In the genomic region with DNA sequence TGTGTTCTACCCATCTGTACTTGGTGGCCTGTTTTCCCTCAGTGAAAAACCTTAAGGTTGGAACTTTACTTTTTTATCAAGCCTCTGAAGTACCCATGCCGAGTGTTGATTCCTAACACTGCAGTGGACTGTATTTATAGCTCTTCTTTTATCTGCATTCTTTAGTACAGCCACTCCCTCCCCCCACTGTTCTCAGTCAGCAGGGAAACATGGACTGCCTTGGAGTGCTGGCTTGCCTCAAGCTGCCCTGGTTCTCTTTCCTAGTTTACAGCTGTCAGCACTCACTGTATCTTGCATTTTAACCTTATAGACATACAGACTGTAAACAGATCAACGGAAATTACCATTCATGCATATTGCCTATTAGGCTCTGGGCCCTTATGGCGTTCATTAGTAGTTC, we compare ENCODE assay signal across 13 mouse cellular contexts. TPM values are rescaled to one million over a fixed set of nuclear protein-coding genes. Genes with fewer than 3 reads are reported as not detected.
DNase-seq lines count a peak whose midpoint lies in the region; ATAC-seq lines count a peak whose summit lies in the region.
"Had no signal": no experiment of that assay in that cellular context is flagged by ENCODE, and none has a peak within 500 bp of the region (broad histone marks: within the 10 kb centered on the region; RNA-seq: fewer than 3 reads in every experiment).

No protein-coding gene starts in this region.

- H3K9me3 ChIP-seq in hindbrain, embryonic 10.5 days, result no peaks in the 10 kb centered on the region
- no peaks in the 10 kb centered on the region for H3K9me3 ChIP-seq in hindbrain, embryonic 12.5 days (replicated peaks)
- H3K9me3 ChIP-seq in intestine, embryonic 16.5 days (ENCODE audit: control insufficient read depth, low read length), result no peaks in the 10 kb centered on the region
- H3K9me3 ChIP-seq: embryonic facial prominence, embryonic 15.5 days had no signal

- no peak overlapping the region for H3K4me3 ChIP-seq in hindbrain, embryonic 10.5 days
- H3K4me3 ChIP-seq in hindbrain, embryonic 12.5 days, result no peak overlapping the region
- H3K4me3 ChIP-seq in intestine, embryonic 16.5 days (ENCODE audit: low read length), result no peak overlapping the region
- H3K4me3 ChIP-seq: embryonic facial prominence, embryonic 15.5 days had no signal

- H3K4me1 ChIP-seq in hindbrain, embryonic 10.5 days (replicated peaks), result peaks cover 63% of the 10 kb centered on the region
- peaks cover 25% of the 10 kb centered on the region for H3K4me1 ChIP-seq in hindbrain, embryonic 12.5 days
- H3K4me1 ChIP-seq in intestine, embryonic 16.5 days (ENCODE audit: control insufficient read depth, insufficient read depth, low read length), result peaks cover 17% of the 10 kb centered on the region

- WGBS in hindbrain, embryonic 10.5 days, result 51% methylated on average over 3 of the region's 3 CpGs
- WGBS in hindbrain, embryonic 12.5 days, result 45% methylated on average over 3 of the region's 3 CpGs
- WGBS in intestine, embryonic 16.5 days, result 28% methylated on average over 3 of the region's 3 CpGs

- H3K27me3 ChIP-seq in hindbrain, embryonic 10.5 days (ENCODE audit: insufficient read depth, poor library complexity, severe bottlenecking), result no peaks in the 10 kb centered on the region
- H3K27me3 ChIP-seq in hindbrain, embryonic 12.5 days, result no peaks in the 10 kb centered on the region
- H3K27me3 ChIP-seq in intestine, embryonic 16.5 days (replicated peaks; ENCODE audit: control insufficient read depth, insufficient read depth, low read length), result no peaks in the 10 kb centered on the region
- H3K27me3 ChIP-seq: CH12.LX; embryonic facial prominence, embryonic 15.5 days had no signal

- no peak overlapping the region for H3K9ac ChIP-seq in hindbrain, embryonic 12.5 days
- H3K9ac ChIP-seq in intestine, embryonic 16.5 days (ENCODE audit: low read depth, low read length), result no peak overlapping the region
- H3K9ac ChIP-seq: embryonic facial prominence, embryonic 15.5 days; hindbrain, embryonic 14.5 days had no signal

- intact Hi-C loops in gastrocnemius, postnatal 36 days (cut with DNase I), result no loop called here

- H3K36me3 ChIP-seq in hindbrain, embryonic 10.5 days, result no peaks in the 10 kb centered on the region
- no peaks in the 10 kb centered on the region for H3K36me3 ChIP-seq in hindbrain, embryonic 12.5 days
- no peaks in the 10 kb centered on the region for H3K36me3 ChIP-seq in intestine, embryonic 16.5 days (ENCODE audit: control insufficient read depth, insufficient read depth, low read length)
- H3K36me3 ChIP-seq: embryonic facial prominence, embryonic 15.5 days had no signal

- H3K4me2 ChIP-seq in hindbrain, embryonic 12.5 days (replicated peaks), result no peak overlapping the region
- no peak overlapping the region for H3K4me2 ChIP-seq in intestine, embryonic 16.5 days (ENCODE audit: low read depth, low read length)
- H3K4me2 ChIP-seq: embryonic facial prominence, embryonic 15.5 days; hindbrain, embryonic 14.5 days had no signal

- no peak for DNase-seq in hindbrain, embryonic 10.5 days (ENCODE audit: low spot score)
- peak; percentile 44 for DNase-seq in urinary bladder, postnatal 14 days (ENCODE audit: low spot score)
- no peak for DNase-seq in urinary bladder, adult 2 months (ENCODE audit: low spot score)
- no peak for DNase-seq in gastrocnemius, postnatal 36 days
- DNase-seq in Muller cell, postnatal 12 days (ENCODE audit: inconsistent ontology term), result no peak
- no peak for DNase-seq in cerebellum, postnatal 14 days
- DNase-seq: left cerebral cortex, postnatal 4 days; spleen, adult 18-20 months had no signal

- ATAC-seq in hindbrain, embryonic 12.5 days (ENCODE audit: low FRiP score), result no peak
- peak; percentile 83 for ATAC-seq in intestine, embryonic 16.5 days

- 0 out of 2 replicates have a peak overlapping the region, but pooled peaks have one; percentile 40 for H3K27ac ChIP-seq in hindbrain, embryonic 10.5 days
- H3K27ac ChIP-seq in hindbrain, embryonic 12.5 days, result no peak overlapping the region
- H3K27ac ChIP-seq in intestine, embryonic 16.5 days (ENCODE audit: low read length), result no peak overlapping the region
- H3K27ac ChIP-seq: embryonic facial prominence, embryonic 15.5 days; hindbrain, embryonic 14.5 days had no signal

RNA-seq across cellular contexts. Expression of gene Phlpp1, which starts 32.8 kb away (rescaled TPM):
- polyA plus RNA-seq in hindbrain, embryonic 10.5 days (2016; fragmentation: Nextera tagmentation; extraction: Ambion mirVana), result 4.8 and 6.8 TPM in 2 replicates
- polyA plus RNA-seq in hindbrain, embryonic 12.5 days (2016; fragmentation: Nextera tagmentation; extraction: Ambion mirVana), result 8.9 and 9.4 TPM in 2 replicates
- polyA plus RNA-seq in urinary bladder, adult 2 months (2012; rRNA removed), result 16.9 and 18.2 TPM in 2 replicates
- 2.7 and 2.9 TPM in 2 replicates for polyA plus RNA-seq in intestine, embryonic 16.5 days (2015; fragmentation: Nextera tagmentation; extraction: Ambion mirVana)
- 1 to 10 TPM; 6.3 to 6.9 TPM for total RNA-seq in gastrocnemius, postnatal 36 days (2021)
